Mouse (Mus musculus) megakaryocyte, embryonic 14.5 days (primary cell): ENCODE data around the gene Gm10563.

Experiments used
- FLI1 ChIP-seq: IDR thresholded peaks from 2 replicates; pipeline ENCODE4 v1.6.1; 2012; ENCODE audit warnings: low read length, inconsistent platforms, mixed read lengths
- GATA1 ChIP-seq: IDR thresholded peaks from 3 replicates; pipeline ENCODE4 v1.6.1; 2012; ENCODE audit warnings: mixed read lengths, low read length, inconsistent platforms, borderline replicate concordance

DNA sequence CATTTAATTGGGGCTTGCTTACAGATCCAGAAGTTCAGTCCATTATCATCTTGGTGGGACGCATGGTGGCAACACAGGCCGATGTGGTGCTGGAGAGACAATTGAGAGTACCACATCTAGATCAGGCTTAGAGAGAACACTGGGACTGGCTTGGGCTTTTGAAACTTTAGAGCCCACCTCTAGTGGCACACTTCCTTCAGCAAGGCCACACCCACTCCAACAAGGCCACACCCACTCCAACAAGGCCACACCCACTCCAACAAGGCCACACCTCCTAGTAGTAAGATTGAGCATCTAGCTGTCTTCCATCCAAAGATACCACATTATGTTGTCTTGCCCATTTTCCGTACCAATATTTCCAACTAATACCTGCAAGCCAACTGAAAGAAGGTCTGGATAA is 47.2 kb upstream of the Gm10563 start:
- no peak for TF ChIP-seq GATA1
- TF ChIP-seq FLI1, result no peak
